Mouse (Mus musculus) limb, embryonic 14.5 days (tissue): ENCODE data around the gene Cd1d1. TPM values are rescaled to one million over a fixed set of nuclear protein-coding genes. Genes with fewer than 3 reads are reported as not detected.
"Not testable (repeated sequence)": the region's sequence is repeated elsewhere in the genome, so short reads cannot be mapped to it uniquely, and the experiment has no call there.

Source experiments
- ATAC-seq: fragments of 200-750 bp; cut with Nextera tagmentation; 2 replicates; pipeline ENCODE4 v1.8.0; 2017; ENCODE audit warnings: low read depth, moderate number of reproducible peaks, moderate TSS enrichment; ENCODE audit not compliant: low FRiP score
- DNase-seq: peaks from one replicate; pipeline ENCODE4 v3.0.0-alpha.2; 2015; ENCODE audit warnings: low spot score
- H3K27ac ChIP-seq: fragments of 300-500 bp; sonication (generic); replicated peaks from 2 replicates; pipeline ENCODE4 v1.5.1; 2014; ENCODE audit warnings: low read depth, mild to moderate bottlenecking, low read length, moderate library complexity, mixed read lengths
- H3K27me3 ChIP-seq: fragments of 300-500 bp; sonication (generic); 2 replicates; pipeline ENCODE4 v1.6.1; 2014; ENCODE audit warnings: low read length, mixed read lengths; ENCODE audit not compliant: control insufficient read depth, insufficient read depth
- H3K36me3 ChIP-seq: fragments of 300-500 bp; sonication (generic); 2 replicates; pipeline ENCODE4 v1.6.1; 2014; ENCODE audit warnings: mild to moderate bottlenecking, low read length, moderate library complexity, mixed read lengths; ENCODE audit not compliant: control insufficient read depth, insufficient read depth
- H3K4me1 ChIP-seq: fragments of 300-500 bp; sonication (generic); 2 replicates; pipeline ENCODE4 v1.6.1; 2014; ENCODE audit warnings: antibody characterized with exemption, low read length, mixed read lengths; ENCODE audit not compliant: control insufficient read depth, insufficient read depth
- H3K4me2 ChIP-seq: fragments of 300-500 bp; sonication (generic); replicated peaks from 2 replicates; pipeline ENCODE4 v1.6.1; 2014; ENCODE audit warnings: low read depth, mild to moderate bottlenecking, low read length, moderate library complexity; ENCODE audit not compliant: severe bottlenecking
- H3K4me3 ChIP-seq: fragments of 300-500 bp; sonication (generic); replicated peaks from 2 replicates; pipeline ENCODE4 v1.5.1; 2014; ENCODE audit warnings: low read length
- H3K9ac ChIP-seq: fragments of 300-500 bp; sonication (generic); 2 replicates; pipeline ENCODE4 v1.6.1; 2014; ENCODE audit warnings: mild to moderate bottlenecking, low read depth, low read length, moderate library complexity; ENCODE audit not compliant: severe bottlenecking
- H3K9me3 ChIP-seq: fragments of 300-500 bp; sonication (generic); 2 replicates; pipeline ENCODE4 v1.6.1; 2016; ENCODE audit warnings: low read length; ENCODE audit not compliant: control insufficient read depth
- POLR2A ChIP-seq: fragments of 200-500 bp; IDR thresholded peaks from 2 replicates; pipeline ENCODE4 v1.8.0; 2012; ENCODE audit warnings: inconsistent platforms, mild to moderate bottlenecking, moderate library complexity, borderline replicate concordance; ENCODE audit not compliant: insufficient read depth, insufficient read length; ENCODE audit errors: extremely low read depth
- WGBS: fragments of 180-500 bp; shearing (Covaris S2); extraction: QIAGEN DNeasy Blood & Tissue Kit; methylation state at CpG from one replicate; pipeline ENCODE4 v1.1.7; 2014; 5-methylcytosine and 5-hydroxymethylcytosine counted together
- polyA plus RNA-seq, 2 experiments: library from polyadenylated mRNA; depleted of rRNA in 1 of 2; stranded (reverse) in 1 of 2; unstranded in 1 of 2; fragments of >200 nt; fragmentation: Nextera tagmentation in 1 of 2; extraction: Ambion mirVana in 1 of 2; gene quantifications; 2 replicates each; pipeline versions ENCODE4 v1.2.1 to v1.2.3; 2012 to 2014

The Cd1d1 gene
- polyA plus RNA-seq, 2 experiments, result 17.2 to 34.0 TPM

DNA sequence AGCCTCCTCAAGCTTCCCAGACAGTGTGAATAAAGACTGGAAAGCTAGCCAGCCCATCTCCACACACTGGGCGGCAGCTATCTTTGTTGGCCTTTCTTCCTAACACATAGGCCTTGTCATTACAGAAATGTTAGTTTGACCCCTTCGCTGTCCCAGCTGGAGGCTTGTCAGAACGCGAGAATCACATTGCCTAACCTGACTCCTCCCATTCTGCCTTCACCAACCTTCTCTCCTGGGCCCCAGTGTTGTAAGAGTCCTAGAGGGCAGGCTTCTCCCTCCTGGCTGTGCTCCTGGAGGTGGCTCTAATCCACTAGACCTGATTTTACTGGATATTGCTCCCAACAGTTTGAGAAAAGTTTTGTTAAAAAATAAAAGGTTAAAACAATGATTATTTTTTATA lies 1.4 kb upstream of the Cd1d1 start:
- Histone ChIP-seq H3K27me3 (no peaks in the 10 kb centered on the region), H3K9ac (no peak overlapping the region), H3K9me3 (no peaks in the 10 kb centered on the region), H3K36me3 (no peaks in the 10 kb centered on the region), H3K4me2 (no peak overlapping the region), H3K4me3 (no peak overlapping the region), H3K27ac (no peak overlapping the region), H3K4me1 (no peaks in the 10 kb centered on the region)
- no peak for TF ChIP-seq POLR2A
- ATAC-seq (no peak), DNase-seq (no peak)
- WGBS, result 36% methylated on average over 4 of the region's 4 CpGs

DNA sequence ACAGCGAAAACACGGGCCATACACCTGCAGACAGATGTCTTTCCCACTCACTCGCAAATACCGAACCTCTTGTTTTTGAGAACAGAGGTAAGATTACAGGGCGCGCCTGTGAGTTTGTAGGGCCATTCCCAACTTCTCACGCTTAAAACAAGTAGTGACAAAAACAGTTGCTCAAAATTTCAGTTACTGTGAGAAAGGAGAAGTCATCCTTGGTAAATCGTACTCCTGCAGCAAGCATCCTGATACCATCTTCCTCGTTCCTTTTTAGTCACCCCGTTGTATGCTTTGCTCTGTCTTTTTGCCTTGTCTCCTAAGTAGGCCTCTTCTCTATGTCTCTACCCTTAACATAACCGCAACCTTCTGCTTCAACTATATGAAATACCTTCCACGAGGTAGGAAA lies 810 bp upstream of the Cd1d1 start:
- Histone ChIP-seq H3K27me3 (no peaks in the 10 kb centered on the region), H3K9ac (no peak overlapping the region), H3K4me3 (no peak overlapping the region), H3K36me3 (no peaks in the 10 kb centered on the region), H3K4me2 (no peak overlapping the region), H3K27ac (no peak overlapping the region), H3K4me1 (no peaks in the 10 kb centered on the region), H3K9me3 (no peaks in the 10 kb centered on the region)
- ATAC-seq, result no peak
- 89% methylated on average over 12 of the region's 12 CpGs for WGBS
- no peak for DNase-seq
- no peak for TF ChIP-seq POLR2A

DNA sequence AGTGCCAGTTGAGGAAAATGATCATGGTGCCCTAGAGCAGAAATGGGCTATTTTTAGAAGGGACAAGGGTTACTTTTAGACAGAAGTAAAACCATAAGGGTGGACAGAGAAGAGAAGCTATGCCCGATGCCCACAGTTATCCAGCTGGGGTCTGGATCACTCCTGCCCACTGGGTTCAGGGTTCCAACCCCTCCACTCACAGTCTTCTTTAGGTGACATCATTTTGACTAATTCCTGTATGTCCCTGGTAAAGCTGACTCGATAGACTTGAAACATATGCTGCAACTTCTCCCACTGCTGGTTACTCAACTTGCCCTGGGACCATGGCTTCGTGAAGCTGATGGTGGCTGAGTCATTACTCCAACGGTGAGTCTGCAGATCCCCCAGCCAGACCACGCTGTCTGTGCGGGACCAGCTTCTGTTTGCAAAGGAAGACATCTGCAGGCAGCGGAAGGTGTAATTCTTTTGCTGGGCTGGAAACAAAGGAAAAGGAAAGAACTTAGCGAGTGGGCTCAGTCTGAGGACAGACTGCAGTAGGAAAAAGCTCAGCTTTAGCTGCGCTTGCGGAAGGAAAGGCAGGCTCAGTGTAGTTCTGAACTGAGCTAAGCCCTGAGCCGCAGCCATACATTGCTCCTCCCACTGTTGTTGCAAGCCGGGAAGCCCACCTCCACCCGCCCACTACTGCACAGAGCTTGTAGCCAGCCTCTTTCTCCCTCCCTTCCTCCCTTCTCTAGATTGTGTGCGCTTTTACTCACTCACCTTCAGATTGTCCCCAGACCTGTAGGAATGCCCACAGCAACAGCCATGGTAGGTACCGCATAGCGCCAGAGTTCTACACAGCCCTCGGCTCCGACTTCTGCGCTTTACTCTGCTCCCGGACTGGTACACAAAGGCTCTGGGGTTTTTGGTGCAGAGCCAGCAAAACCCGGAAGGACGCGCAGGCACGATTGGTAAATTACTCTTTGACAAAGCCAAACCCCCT lies 517 bp downstream of the Cd1d1 start:
- peak overlapping the region; percentile 76 for H3K27ac ChIP-seq
- 3% methylated on average over 23 of the region's 24 CpGs for WGBS
- peak overlapping the region; percentile 51 for H3K4me2 ChIP-seq
- not testable (repeated sequence) for H3K9me3 ChIP-seq, H3K27me3 ChIP-seq, H3K4me1 ChIP-seq, H3K36me3 ChIP-seq
- ATAC-seq (peak; percentile 98), DNase-seq (peak; percentile 85)
- H3K9ac ChIP-seq, result peak overlapping the region; percentile 64
- TF ChIP-seq POLR2A, result peak; percentile 71; the same call in 1 of the 2 replicates
- peak overlapping the region; percentile 43 for H3K4me3 ChIP-seq

DNA sequence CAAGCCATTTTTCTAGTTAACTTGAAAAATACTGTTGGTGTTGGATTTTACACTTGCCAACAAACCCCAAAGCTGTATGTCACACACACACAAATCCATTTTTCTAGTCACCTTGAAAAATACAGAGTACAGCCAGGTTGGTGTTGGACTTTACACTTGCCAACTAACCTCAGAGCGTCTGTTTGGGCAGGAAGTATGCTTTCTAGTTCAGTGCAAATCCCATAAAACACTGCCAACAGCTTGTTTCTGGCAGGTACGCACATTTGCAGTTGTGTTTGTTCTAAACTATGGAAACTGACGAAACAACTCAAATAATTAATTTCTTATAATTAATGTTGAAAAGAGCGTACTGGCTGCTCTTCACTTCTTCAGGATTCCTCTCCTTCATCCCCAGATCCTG lies 3.1 kb downstream of the Cd1d1 start:
- no peak for ATAC-seq
- 64% methylated on average over 4 of the region's 4 CpGs for WGBS

DNA sequence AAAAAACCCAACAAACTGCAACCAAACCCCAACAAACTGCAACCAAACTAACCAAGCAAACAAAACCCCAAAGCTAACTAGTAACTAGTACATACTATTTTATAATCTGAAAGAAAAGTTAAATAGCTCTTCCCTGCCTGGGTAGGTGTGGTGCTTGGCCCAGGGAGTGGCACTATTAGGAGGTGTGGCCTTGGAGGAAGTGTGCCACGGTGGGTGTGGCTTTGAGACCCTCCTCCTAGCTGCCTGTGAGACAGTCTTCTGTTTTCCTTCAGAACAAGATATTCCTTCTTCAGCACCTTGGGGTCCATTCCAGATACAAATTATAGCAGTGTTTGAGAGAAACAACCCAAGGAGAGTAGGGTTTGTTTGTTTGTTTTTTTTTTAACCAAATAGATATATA lies 3.9 kb downstream of the Cd1d1 start:
- 58% methylated on average over 1 of the region's 1 CpGs for WGBS

More for the DNA sequence above, 3.1 kb downstream of the Cd1d1 start:
- no peaks in the 10 kb centered on the region for H3K36me3 ChIP-seq
- no peaks in the 10 kb centered on the region for H3K4me1 ChIP-seq
- TF ChIP-seq POLR2A, result no peak
- H3K4me3 ChIP-seq, result no peak overlapping the region
- H3K9ac ChIP-seq, result no peak overlapping the region
- no peaks in the 10 kb centered on the region for H3K9me3 ChIP-seq
- no peak for DNase-seq
- H3K27me3 ChIP-seq, result no peaks in the 10 kb centered on the region
- no peak overlapping the region for H3K4me2 ChIP-seq
- H3K27ac ChIP-seq, result no peak overlapping the region

DNA sequence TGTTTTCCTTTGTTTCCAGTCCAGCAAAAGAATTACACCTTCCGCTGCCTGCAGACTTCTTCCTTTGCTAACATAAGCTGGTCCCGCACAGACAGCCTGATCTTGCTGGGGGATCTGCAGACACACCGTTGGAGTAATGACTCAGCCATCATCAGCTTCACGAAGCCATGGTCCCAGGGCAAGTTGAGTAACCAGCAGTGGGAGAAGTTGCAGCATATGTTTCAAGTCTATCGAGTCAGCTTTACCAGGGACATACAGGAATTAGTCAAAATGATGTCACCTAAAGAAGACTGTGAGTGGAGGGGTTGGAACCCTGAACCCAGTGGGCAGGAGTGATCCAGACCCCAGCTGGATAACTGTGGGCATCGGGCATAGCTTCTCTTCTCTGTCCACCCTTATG lies 12.3 kb downstream of the Cd1d1 start:
- 53% methylated on average over 5 of the region's 6 CpGs for WGBS
- Histone ChIP-seq H3K4me2 (peak overlapping the region; percentile 44), H3K4me3 (peak overlapping the region; percentile 27)
- H3K9me3 ChIP-seq, H3K27ac ChIP-seq, H3K27me3 ChIP-seq, H3K4me1 ChIP-seq, DNase-seq, H3K9ac ChIP-seq, ATAC-seq, H3K36me3 ChIP-seq: not testable (repeated sequence)

More for the DNA sequence above, 3.9 kb downstream of the Cd1d1 start:
- Histone ChIP-seq H3K4me1 (no peaks in the 10 kb centered on the region), H3K27me3 (no peaks in the 10 kb centered on the region), H3K4me2 (no peak overlapping the region), H3K9me3 (no peaks in the 10 kb centered on the region), H3K27ac (no peak overlapping the region), H3K4me3 (no peak overlapping the region), H3K36me3 (no peaks in the 10 kb centered on the region), H3K9ac (no peak overlapping the region)
- TF ChIP-seq POLR2A, result no peak
- DNase-seq, result no peak
- no peak for ATAC-seq
